Mouse (Mus musculus) brain, embryonic 18.5 days (tissue): ENCODE measurements at regions not wholly inside any gene's neighbourhood (a gene's known extent, or its start where the extent isn't known, plus 50 kb on each side); places are given as distances from the start of the nearest gene placed in this dataset.

Experiments used
- DNase-seq: peaks from one replicate; pipeline ENCODE4 v3.0.0-alpha.2; 2012; ENCODE audit warnings: low read depth, low spot score

DNA sequence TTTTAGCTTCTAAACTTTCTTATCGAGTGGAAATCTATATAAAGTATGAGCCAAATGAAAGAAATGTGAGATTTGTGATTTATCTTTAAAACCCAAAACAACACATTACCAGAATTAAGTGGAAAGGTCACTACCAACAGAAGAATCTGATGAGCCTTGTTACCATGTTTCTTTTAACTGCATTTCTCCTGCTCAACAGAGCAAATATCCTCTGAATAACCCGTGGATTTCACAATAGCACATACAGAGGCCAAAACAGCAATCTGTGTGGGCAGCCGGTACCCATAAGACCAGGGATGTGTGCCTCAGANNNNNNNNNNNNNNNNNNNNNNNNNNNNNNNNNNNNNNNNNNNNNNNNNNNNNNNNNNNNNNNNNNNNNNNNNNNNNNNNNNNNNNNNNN lies 85.3 kb downstream of the 4930444P10Rik start:
- no peak for DNase-seq

DNA sequence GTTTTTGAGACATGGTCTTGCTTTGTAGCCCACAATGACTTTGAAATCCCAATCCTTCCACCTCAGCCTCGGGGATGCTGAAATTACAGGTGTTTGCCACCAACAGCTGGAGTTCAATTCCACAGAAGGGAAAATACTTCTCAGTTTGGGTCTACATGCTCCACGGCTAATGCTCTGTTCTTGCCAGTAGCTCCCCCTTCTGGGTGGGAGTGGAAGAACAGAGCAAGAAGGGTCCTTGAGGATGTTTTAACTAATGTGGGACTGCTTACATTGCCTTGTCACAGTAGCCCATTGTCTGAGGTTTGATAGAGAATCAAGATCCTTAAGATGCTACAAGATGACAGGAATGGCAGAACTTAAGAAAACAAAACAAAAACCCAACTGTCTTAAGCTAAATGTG lies 86.2 kb downstream of the 4930444P10Rik start:
- no peak for DNase-seq

DNA sequence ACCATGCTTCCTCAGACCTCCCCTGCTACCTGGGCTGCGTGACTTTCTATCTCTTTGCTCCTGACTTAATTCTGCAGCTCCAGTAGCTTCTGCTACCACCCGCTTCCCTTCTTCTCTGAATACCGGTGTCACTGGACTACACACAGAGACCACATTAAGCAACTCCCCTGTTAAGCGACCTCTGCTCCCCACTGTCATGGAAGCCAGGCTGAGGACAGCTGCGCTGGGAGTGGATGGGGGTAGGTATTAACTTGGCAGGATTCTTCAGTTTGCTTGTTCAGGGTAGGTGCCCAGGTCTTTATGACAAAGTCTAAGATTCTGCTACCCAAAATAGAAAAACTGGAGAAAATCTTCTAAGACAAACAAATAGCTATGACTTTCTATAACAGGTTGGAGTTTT lies 96.0 kb downstream of the 4930444P10Rik start:
- no peak for DNase-seq

DNA sequence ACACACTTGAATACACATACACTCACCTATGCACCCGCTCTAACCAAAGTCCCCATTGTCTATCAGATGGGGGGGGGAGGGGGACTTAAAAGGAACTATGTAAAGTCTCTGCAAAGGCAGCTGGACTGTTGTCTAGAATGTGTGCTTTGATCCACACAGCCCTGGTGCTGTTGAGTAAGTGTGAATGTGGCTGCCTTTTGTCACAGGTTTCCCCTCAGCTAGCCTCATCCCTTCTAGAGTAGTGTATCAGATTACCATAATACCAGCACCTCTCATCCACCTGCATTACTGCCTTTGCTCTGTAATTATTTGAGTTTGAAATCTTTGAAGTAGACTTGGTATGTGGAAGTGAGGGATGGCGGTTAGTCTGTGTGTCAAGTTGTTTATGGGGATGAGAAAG lies 96.8 kb downstream of the 4930444P10Rik start:
- no peak for DNase-seq

DNA sequence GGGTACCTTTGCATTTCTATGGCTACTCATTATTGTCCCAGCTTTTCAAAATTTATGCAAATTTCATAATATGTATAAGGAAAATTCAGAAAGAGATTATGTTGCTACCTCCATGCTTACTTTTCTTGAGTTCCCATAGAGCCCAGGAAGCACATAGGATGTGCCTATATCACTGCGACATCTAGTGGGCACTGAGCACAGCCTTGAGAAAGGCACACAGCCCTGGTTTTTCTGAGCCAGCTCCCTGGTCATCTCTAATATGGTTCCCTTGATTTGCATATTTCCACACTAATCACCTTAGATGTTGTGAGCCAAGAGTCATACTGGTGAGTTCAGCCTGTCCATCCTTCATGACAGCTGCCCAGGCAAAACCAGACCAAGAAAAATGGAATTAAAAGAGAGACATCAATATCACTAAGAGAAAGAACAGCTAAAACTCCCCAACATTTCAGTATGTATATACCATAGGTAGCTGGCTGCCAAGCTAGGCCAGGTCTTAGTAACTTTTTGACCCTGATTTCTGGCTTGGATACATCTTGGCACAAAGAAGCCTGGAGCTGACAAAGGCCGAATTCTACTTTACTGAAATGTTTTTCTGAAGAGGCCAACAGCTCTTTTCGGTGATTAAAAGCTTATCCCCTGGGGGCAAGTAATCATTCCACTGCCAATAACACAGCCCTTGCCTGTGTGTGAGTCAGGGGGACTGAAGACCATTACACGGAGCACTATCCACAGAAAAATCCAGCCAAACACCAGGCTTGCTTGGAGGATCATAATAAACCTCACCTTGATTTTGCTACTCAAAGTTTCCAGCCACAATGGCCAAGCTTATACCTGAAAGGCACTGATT lies 99.3 kb downstream of the 4930444P10Rik start:
- DNase-seq, result no peak

DNA sequence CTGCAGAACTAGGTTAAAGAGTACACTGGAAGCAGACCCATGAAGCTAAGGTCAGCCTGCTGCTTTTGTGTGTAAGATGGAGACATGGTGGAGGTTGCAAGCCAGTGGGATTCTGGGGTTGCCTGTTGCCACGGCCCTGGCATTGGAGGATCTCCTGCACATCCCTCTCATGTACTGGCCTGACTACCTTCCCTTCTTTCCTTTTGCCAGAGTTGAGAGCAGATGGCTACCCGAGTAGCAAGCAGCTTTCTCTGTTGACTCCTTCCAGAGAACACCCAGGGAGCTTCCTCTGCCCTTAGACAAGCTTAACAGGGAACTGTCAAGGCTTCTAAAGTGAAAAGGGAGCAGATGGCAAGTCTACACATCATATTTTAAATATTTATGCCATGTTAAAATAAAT lies 102.1 kb downstream of the 4930444P10Rik start:
- peak; percentile 22 for DNase-seq

DNA sequence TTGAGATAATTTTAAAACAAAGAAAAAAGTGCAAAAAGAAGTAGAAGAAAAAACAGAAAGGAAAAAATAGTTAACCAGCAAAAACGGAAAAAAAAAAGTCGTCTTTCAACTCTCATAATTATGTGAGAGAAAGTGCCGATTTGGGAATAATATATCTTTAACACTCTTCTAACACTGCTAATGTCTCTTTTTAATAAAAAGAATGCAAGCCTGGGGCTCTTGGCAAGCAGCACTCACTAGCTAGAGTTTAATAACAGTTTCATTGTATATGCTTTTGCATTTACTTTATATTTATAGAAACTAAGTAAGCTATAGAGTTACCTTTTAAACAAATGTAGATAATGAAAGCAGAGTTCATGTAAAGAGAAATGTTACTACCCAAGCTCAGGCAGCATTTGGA lies 107.5 kb downstream of the 4930444P10Rik start:
- no peak for DNase-seq

DNA sequence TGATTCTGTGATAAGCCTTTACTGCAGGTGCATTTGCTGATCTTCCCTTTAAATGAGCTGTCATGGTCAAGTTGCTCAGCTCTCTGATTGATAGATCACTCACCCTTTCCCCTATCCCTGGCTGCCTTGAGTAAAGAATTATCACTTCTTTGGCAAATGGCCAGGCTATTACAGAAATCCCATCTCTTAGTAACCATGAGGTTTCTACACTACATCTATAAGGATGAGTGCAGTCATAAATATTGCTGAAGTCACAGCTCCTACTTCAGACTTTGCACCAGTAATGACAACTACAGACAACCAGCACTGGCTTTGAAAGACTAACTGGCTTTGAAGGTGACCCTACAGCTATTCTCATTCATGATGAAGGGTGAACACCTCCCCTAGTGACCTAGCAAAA lies 113.8 kb downstream of the 4930444P10Rik start:
- DNase-seq, result no peak

DNA sequence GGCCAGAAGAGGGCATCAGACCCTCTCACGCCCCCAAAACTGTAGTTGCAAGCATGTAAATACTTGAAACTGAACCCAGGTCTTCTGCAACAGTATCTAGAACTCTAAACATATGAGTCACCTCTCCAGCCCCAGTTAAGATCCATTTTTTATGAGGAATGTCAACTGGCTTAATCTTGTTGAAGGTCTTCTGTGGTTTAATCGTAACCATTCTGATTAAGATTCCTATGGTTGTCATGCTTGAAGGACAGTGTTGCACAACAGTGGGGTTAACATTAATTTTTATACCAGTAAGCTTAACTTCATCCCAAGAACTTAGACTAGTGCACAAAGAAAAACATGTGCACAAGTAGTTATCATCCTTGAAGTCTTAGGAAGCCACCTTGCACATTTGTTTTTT lies 133.5 kb downstream of the 4930444P10Rik start:
- no peak for DNase-seq

DNA sequence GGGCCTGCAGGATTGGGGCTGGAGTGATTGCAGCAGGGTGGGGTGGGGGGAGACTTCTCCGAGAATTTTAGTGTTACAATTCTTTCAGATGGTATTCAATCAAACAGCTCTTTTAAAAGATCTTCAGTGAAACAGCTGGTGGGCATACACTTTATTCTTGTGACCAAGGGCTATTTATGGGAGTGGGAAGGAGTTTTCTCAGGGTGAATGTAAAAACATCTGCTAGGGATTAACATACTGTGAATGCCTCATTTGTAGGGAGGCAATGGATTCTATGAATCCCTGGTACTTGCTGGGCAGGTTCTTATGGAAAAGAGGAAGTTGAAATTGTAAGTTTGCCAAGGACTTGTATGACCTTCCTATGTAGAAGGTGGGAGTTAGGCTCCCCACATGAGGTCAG lies 134.5 kb downstream of the 4930444P10Rik start:
- DNase-seq, result no peak

DNA sequence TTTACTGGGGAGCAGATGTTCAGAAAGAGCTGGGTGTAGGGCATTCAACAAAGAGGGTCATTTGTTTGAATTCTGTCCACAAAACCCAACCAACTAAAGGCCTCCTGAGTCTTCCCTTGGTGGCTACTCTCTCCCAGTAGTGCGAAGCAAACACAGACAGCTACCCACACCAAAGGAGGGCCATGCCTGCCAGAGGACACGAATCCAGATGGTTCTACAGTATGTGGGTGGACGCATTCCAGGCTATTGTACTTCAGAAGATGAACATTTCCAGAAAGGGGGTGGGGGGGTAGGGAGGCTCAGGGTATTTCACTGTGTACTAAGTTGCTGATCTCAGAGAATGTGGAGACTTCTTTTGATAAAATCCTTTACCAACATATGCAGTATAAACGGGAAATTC lies 149.5 kb downstream of the 4930444P10Rik start:
- DNase-seq, result no peak

DNA sequence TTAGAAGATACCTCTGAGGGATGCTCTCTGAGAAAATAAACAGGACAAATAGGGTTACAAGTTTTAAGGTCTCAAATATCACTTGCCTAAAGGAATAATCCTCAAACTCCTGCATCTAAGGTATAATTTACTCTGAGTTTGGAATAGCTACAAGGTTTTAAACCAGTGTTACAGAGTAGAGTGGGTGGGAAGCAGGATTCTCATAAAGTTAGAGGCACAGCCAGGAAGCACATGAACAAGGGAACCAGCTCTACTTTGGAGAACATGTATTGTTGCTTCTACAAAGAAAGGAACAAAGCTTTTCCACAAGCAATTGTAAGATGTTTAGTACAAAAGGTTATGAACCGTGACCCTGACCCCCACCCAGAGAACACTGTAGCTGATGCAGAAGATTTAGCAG lies 150.1 kb downstream of the 4930444P10Rik start:
- DNase-seq, result no peak
